Mouse (Mus musculus): ENCODE measurements around the gene St6gal2.

DNA sequence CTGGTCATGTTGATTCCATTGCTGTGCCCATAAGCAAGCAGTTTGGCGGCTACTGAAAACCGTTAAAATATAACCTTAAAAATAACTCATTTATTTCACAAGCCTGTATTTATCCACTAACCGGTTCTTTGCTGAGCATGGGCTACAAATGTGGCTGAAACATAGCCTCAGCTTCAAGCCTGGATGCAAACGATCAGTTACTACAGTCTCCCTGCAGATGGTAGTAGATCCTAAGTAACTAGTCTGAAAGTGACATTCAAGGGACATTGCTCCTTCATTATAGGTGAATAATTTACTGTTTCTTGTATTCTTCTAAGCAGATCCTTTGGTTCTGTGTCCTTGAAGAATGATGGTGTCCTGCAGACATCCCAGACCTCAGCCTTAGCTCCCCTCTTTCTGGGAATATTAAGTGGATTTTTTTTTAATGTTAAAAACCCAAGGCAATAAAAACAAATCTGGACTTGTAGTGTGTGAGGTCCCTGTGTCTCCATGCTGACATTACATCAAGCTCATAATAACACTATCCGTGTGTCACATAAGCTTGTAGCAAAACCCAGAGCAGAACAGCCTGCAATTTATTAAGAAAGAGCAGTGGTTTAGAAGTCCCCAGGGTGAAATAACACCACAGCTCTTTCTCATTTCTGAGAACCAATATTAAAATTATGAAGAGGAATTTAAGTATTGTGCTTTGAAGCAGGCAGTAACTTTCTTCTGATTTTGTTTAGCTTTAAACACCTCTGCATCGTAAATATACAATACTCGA is 39.1 kb downstream of the St6gal2 start:
- TF ChIP-seq CTCF (conservative IDR thresholded peaks at IDR 0.05; ENCODE audit: insufficient read depth, insufficient read length, low read depth, low read length) (no peak), POLR2A (IDR thresholded peaks at IDR 0.05; ENCODE audit: low read depth, low read length) (no peak)
